Mouse (Mus musculus): ENCODE data around the gene Rpl7a. TPM values are rescaled to one million over a fixed set of nuclear protein-coding genes. Genes with fewer than 3 reads are reported as not detected.
A peak's percentile ranks its signal among the peaks of the same experiment; 100 is the strongest.

The Rpl7a gene
- polyA plus RNA-seq, 1 experiment from 2014 or later, result 721 TPM

DNA sequence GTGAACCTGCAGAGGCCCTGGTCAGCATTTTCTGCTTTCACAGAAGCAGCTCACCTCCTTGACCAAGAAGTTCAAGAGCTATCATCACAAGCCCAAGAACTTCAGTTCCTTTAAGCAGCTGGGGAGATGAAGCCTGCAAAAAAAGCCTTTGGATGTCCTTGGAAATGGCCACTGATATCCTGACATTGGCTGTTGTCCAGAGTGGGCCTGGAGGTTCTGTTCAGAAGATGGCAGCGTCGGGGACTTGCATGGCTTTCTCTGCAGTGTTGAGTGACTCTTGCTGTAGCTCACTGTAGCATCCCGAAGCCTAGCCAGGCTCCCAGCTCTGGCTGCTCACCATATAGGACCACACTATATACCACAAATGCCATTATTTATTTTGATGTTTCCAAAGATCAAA lies 9.1 kb downstream of the Rpl7a start:
- H3K9me3 ChIP-seq, result no peaks in the 10 kb centered on the region
- H3K4me3 ChIP-seq, result no peak overlapping the region
- 90% methylated on average over 3 of the region's 3 CpGs for WGBS
- DNase-seq (ENCODE audit: low spot score), result no peak
- no peaks in the 10 kb centered on the region for H3K27me3 ChIP-seq (replicated peaks; ENCODE audit: low read depth, poor library complexity, severe bottlenecking)
- H3K27ac ChIP-seq (replicated peaks), result no peak overlapping the region
- peaks cover 32% of the 10 kb centered on the region for H3K4me1 ChIP-seq
- H3K36me3 ChIP-seq (replicated peaks), result peaks cover 76% of the 10 kb centered on the region

DNA sequence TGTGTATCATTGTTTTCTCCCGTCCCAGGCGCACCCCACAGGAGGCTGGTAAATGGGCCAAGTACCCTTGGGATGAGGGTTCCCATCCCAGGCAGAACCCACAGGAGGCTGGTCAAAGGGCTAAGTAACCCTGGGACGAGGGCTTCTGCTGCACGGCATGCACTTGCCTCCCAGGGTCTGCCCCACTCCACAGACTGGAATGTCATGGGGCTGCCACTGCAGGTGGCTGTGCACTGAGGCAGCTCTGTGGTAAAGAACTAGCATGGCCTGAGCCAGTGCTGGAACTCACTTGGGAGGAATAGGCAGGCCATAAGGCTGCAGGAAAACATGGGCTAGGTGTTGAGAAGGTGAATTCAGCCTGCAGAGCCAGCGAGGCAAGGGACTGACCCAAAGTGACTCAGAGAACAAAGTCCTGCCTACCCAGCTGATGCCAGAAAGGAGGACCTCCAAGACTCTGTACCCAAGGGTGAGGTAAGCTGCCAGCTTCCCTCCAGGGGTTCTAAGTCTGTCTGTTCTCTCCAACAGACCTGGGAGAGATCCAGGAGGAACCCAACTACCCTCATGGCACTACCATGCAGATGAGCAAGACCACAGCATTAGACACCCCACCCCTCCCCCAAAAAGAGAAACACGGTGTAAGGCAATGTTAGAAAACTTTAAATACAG lies 9.8 kb downstream of the Rpl7a start:
- WGBS, result 82% methylated on average over 6 of the region's 6 CpGs
- no peak overlapping the region for H3K27ac ChIP-seq (replicated peaks)
- peaks cover 82% of the 10 kb centered on the region for H3K36me3 ChIP-seq (replicated peaks)
- H3K4me3 ChIP-seq, result no peak overlapping the region
- no peaks in the 10 kb centered on the region for H3K27me3 ChIP-seq (replicated peaks; ENCODE audit: low read depth, poor library complexity, severe bottlenecking)
- H3K4me1 ChIP-seq, result peaks cover 27% of the 10 kb centered on the region
- no peak for DNase-seq (ENCODE audit: low spot score)
- no peaks in the 10 kb centered on the region for H3K9me3 ChIP-seq

DNA sequence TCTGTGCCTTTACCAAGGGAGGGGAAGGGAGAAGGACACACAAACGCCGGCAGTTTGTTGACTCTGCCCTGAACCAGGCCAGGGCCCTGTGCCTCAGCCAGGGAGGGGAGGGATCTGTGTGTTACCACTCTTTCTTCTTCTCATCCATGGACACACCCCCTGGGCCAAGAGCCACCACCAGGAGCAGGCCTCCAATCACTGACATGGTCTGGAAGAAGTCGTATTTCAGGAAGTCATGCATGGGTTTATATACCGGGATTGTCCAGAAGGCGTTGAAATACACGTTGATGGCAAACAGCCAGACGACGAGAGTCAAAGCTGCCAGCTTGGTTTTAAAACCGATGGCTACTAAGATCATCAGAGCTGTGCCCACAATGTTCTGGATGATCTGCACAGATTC lies 11.2 kb downstream of the Rpl7a start:
- Histone ChIP-seq H3K27ac (replicated peaks) (no peak overlapping the region), H3K27me3 (replicated peaks; ENCODE audit: low read depth, poor library complexity, severe bottlenecking) (no peaks in the 10 kb centered on the region), H3K9me3 (no peaks in the 10 kb centered on the region), H3K36me3 (replicated peaks) (peaks cover 97% of the 10 kb centered on the region), H3K4me1 (peaks cover 13% of the 10 kb centered on the region), H3K4me3 (no peak overlapping the region)
- 84% methylated on average over 9 of the region's 9 CpGs for WGBS
- DNase-seq (ENCODE audit: low spot score), result no peak

DNA sequence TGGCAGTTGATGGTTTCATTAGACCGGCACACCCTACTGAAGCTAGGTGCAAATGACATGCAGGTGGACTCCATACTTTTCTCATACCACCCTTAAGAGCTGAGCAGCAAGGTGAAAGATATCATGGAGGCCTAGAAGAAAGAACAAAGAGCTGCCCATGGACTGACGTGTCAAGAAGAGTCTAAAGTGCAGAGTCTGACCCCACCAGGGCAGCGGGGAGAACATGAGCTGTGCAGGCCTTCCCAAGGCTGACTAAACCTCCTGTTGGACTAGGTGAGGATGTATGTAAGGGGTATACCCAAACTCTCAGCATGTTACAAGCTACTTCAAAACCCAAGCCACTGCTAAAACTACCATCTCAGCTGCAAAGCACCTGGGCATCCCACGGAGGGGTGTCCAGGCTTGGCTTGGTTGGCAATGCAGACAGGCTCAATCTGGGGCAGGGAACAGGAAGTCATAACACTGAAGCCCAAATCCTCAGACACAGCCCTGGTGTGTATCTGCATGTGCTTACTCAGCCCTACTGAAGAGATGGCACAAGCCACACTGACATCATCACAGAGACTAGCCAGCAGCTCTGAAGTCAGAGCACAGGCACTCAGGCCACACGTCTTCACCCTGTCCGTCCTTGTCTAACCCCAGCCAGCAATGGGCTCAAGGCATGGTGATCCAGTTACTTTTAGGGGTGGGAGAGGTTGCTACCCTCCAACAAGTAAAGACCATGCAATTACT lies 17.3 kb downstream of the Rpl7a start:
- 93% methylated on average over 6 of the region's 6 CpGs for WGBS

DNA sequence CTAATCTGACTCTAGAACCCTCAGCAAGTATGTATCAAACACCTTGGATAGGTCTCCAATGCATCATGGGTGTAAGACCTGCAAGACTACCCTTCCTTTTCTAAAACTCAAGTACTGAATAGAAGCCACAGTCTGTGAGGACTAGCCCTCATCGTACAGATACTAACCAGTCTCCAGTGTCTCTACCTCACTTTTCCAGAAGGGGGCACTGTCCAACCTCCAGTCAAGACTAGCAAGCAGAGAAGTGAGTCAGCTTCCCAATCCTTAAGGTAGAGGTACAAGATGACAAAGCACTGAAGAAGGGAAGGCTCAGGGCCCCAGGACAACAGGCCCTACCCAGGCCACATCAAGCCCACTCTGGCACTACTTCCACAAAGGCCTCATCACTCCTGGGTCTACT lies 19.8 kb downstream of the Rpl7a start:
- Histone ChIP-seq H3K9me3 (no peaks in the 10 kb centered on the region), H3K4me1 (peaks cover 31% of the 10 kb centered on the region), H3K36me3 (replicated peaks) (peaks cover 64% of the 10 kb centered on the region), H3K27ac (replicated peaks) (no peak overlapping the region), H3K4me3 (peak overlapping the region; percentile 14; the same call in 1 of the 2 replicates), H3K27me3 (replicated peaks; ENCODE audit: low read depth, poor library complexity, severe bottlenecking) (no peaks in the 10 kb centered on the region)
- DNase-seq (ENCODE audit: low spot score), result peak; percentile 56
- WGBS, result 45% methylated on average over 1 of the region's 1 CpGs

More for the DNA sequence above, 17.3 kb downstream of the Rpl7a start:
- no peak for DNase-seq (ENCODE audit: low spot score)
- peaks cover 21% of the 10 kb centered on the region for H3K4me1 ChIP-seq
- no peak overlapping the region for H3K27ac ChIP-seq (replicated peaks)
- peaks cover 89% of the 10 kb centered on the region for H3K36me3 ChIP-seq (replicated peaks)
- no peaks in the 10 kb centered on the region for H3K9me3 ChIP-seq
- no peaks in the 10 kb centered on the region for H3K27me3 ChIP-seq (replicated peaks; ENCODE audit: low read depth, poor library complexity, severe bottlenecking)
- no peak overlapping the region for H3K4me3 ChIP-seq

DNA sequence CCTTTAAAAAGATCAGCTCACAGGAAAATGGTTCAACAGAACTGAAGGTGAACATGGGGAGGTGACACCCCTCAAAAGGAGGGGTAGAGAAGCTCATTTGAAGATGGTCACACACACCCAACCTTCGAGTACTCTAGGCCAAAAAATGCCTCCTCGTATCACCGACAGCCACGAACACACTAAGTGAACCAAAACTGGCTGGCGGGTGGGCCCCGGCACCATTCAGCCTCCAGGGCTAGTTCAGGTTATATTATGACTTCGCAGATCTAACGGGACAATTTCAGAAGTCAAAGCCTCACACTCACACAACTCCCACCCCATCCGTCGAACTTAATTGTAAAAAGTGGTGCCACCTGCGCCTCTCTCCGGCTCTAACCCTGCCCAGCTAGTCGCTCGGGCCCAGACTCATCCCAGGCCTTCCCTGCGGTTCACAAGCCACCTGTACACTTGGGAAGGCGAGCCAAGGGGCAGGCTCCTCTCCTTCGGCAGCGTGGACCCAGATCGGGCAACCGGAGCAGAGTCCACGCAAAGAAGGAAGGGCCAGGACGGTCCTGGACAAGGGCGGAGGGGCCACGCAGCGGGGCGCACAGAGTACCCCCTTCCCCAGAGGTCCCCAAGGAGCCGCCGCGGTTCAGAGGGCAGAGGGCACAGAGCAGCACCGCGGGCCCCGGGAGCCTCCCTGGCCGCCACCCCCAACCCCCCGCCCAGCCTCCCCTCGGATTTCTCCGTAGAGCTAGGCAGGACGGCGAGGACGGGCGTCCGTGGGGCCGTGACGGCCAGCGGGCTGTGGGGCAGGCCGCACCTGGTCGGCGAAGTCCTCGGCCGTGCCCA lies 22.1 kb downstream of the Rpl7a start:
- WGBS, result 3% methylated on average over 49 of the region's 49 CpGs
- H3K27ac ChIP-seq (replicated peaks), result peak overlapping the region; percentile 98
- peaks cover 31% of the 10 kb centered on the region for H3K4me1 ChIP-seq
- H3K9me3 ChIP-seq, result no peaks in the 10 kb centered on the region
- H3K27me3 ChIP-seq (replicated peaks; ENCODE audit: low read depth, poor library complexity, severe bottlenecking), result no peaks in the 10 kb centered on the region
- H3K36me3 ChIP-seq (replicated peaks), result peaks cover 41% of the 10 kb centered on the region
- peak overlapping the region; percentile 99 for H3K4me3 ChIP-seq
- no peak for DNase-seq (ENCODE audit: low spot score)

DNA sequence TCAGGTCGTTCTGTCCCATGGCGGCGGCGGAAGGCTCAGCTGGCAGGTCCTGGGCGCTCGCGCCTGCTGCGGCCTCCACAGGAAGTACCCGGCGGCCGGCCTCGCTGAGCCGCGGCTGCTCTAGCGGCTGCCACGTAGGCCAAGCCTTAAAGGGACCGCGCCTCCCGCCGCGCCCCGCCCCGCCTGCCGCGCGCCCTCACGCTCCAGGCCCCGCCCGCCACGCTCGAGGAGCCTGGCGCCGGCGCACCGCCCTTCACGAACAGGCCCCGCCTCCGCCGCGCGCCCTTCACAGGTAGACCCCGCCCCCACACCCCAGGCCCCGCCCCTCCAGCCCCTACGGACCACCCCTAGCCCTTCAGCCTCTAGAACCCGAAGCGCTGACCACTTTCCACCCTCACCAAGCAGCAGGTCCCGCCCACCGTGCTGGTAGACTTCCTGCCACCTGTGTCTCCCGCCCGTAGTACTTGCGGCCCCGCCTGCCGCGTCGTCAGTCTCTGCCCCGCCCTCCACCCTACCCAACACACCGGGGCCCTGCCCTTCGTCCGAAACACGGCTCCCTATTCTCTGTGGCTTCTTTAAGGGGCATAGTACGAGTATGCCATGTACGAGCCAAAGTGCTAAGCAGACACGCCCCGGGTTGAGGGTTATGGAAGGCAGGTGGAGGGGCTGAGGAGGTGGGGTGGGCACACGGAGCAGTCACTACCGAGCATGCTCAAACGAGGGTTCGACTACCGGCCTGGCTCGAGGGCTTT lies 22.9 kb downstream of the Rpl7a start, which contains the start of the genes Surf4 and Stkld1:
Gene Surf4, minus strand, starts transcription at position 625 of the 752 bp plus-strand sequence.
Gene Stkld1, plus strand, starts transcription at position 744 of the 752 bp plus-strand sequence.
- peaks cover 31% of the 10 kb centered on the region for H3K4me1 ChIP-seq
- no peaks in the 10 kb centered on the region for H3K9me3 ChIP-seq
- peaks cover 33% of the 10 kb centered on the region for H3K36me3 ChIP-seq (replicated peaks)
- H3K27me3 ChIP-seq (replicated peaks; ENCODE audit: low read depth, poor library complexity, severe bottlenecking), result no peaks in the 10 kb centered on the region
- peak within 1 kb of the TSS; percentile 99 for H3K4me3 ChIP-seq
- WGBS, result under 1% methylated on average over 70 of the region's 70 CpGs
- peak; percentile 98 for DNase-seq (ENCODE audit: low spot score)
- peak within 1 kb of the TSS; percentile 98 for H3K27ac ChIP-seq (replicated peaks)

DNA sequence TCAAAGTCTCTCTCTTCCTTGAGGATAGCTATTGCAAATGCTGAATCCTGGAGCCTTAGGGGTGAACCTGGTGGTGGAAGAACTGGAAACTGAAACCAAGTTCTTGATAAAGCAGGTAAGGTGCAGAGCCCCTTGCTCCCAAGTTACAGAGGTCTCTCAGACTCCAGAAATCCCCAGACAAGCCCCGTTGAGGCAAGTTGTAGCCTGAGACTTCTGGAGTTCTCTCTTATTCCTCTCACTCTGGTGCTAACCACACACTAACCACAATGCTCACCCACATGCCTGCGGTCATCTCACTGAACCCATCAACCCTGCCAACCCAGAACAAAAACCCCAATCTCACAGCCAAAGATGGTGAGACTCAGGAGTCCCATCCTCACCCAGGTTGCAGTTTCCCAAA lies 24.7 kb downstream of the Rpl7a start:
- no peak overlapping the region for H3K27ac ChIP-seq (replicated peaks)
- 90% methylated on average over 2 of the region's 2 CpGs for WGBS
- no peak overlapping the region for H3K4me3 ChIP-seq
- no peaks in the 10 kb centered on the region for H3K9me3 ChIP-seq
- peaks cover 31% of the 10 kb centered on the region for H3K4me1 ChIP-seq
- H3K27me3 ChIP-seq (replicated peaks; ENCODE audit: low read depth, poor library complexity, severe bottlenecking), result no peaks in the 10 kb centered on the region
- H3K36me3 ChIP-seq (replicated peaks), result peaks cover 15% of the 10 kb centered on the region
- no peak for DNase-seq (ENCODE audit: low spot score)

DNA sequence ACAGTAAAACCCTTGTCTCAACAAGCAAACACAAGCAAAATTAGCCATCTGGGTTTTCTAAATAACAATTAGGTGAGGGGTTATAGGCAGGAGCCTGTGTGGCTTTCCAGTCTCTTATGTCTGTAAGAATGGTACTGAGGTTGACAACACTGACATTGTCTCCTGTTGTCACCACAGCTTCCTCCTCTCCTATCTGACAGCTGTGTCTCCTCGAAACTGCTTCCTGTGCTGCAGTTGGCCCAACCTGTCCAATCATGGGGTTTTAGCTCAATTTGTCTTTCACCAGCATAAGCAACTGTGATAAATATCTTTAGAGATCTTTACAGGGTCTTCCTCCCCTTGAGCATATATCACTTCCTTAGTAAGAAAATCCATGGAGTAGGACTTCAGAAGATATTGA lies 25.9 kb downstream of the Rpl7a start:
- no peaks in the 10 kb centered on the region for H3K9me3 ChIP-seq
- no peak for DNase-seq (ENCODE audit: low spot score)
- no peak overlapping the region for H3K27ac ChIP-seq (replicated peaks)
- H3K4me1 ChIP-seq, result peaks cover 21% of the 10 kb centered on the region
- peaks cover 4% of the 10 kb centered on the region for H3K36me3 ChIP-seq (replicated peaks)
- no peak overlapping the region for H3K4me3 ChIP-seq
- H3K27me3 ChIP-seq (replicated peaks; ENCODE audit: low read depth, poor library complexity, severe bottlenecking), result no peaks in the 10 kb centered on the region
- 71% methylated on average over 1 of the region's 1 CpGs for WGBS

DNA sequence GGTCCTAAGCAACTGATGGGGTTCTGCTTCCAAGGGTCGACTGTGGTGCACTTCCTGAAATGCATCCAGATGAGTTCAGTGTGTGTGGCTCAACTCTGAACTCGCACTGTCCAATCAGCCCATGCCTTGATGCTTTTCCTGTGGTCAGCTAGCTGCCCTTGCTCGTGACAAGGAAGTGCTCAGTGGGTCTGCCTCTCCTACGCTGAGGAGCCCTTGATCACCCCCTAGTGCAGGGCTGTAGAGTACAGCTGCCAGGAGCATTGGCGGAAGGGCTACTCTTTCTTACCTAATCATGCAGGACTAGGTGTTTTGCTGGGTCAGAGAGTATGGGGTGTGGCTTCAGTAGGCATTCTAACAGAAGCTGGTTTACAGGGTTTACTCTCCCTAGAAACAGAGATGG lies 31.0 kb downstream of the Rpl7a start:
- no peak for DNase-seq (ENCODE audit: low spot score)
- WGBS, result 51% methylated on average over 5 of the region's 5 CpGs
- H3K36me3 ChIP-seq (replicated peaks), result peaks cover 2% of the 10 kb centered on the region; the same call in 1 of the 2 replicates

DNA sequence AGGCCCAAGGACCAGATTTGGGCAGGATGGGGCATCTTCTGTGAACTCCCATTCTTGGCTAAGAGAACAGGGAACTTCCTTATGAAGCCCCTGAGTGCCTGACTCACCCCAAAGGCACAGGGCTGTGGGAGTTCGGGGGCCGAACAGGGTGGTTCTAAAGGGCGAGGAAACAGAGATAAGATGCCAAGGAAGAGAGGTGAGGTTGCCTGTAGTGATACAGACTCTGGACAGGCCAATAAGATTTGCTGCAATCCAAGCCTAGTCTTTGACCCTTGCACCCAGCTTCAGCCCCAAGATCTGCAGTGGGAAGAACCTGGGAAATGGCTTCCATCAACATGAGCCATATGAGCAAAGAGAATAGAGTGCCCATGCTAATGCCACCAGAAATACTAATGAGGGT lies 32.7 kb downstream of the Rpl7a start:
- Histone ChIP-seq H3K4me1 (no peaks in the 10 kb centered on the region), H3K4me3 (no peak overlapping the region), H3K36me3 (replicated peaks) (peaks cover 16% of the 10 kb centered on the region; the same call in 1 of the 2 replicates), H3K27ac (replicated peaks) (no peak overlapping the region), H3K27me3 (replicated peaks; ENCODE audit: low read depth, poor library complexity, severe bottlenecking) (no peaks in the 10 kb centered on the region), H3K9me3 (no peaks in the 10 kb centered on the region)
- DNase-seq (ENCODE audit: low spot score), result no peak
- WGBS, result 82% methylated on average over 3 of the region's 3 CpGs

More for the DNA sequence above, 31.0 kb downstream of the Rpl7a start:
- no peaks in the 10 kb centered on the region for H3K27me3 ChIP-seq (replicated peaks; ENCODE audit: low read depth, poor library complexity, severe bottlenecking)
- H3K4me1 ChIP-seq, result no peaks in the 10 kb centered on the region
- H3K27ac ChIP-seq (replicated peaks), result no peak overlapping the region
- H3K9me3 ChIP-seq, result no peaks in the 10 kb centered on the region
- no peak overlapping the region for H3K4me3 ChIP-seq

DNA sequence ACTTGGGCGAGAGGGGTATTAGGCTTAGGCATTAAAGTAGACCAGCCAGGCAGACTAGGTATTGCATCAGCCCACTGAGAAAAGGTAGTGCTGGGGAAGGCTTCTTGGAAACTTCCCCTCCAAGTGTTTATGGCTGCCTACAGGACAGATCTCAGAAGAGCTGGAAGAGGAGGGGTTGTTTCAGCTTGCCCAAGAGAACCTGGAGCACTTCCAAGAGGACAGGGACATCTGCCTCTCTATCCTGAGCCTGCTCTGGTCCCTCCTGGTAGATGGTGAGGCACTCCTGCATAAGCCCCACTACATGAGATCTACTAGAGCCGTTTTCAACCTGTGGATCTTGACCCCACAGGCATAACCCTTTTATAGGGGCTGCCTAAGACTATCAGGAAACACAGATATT lies 39.8 kb downstream of the Rpl7a start:
- no peak overlapping the region for H3K4me3 ChIP-seq
- whole genome bisulfite sequencing, result 88% methylated on average over 2 of the region's 2 CpGs
- no peak for DNase-seq (ENCODE audit: low spot score)
- peaks cover 88% of the 10 kb centered on the region for H3K36me3 ChIP-seq (replicated peaks)
- no peaks in the 10 kb centered on the region for H3K27me3 ChIP-seq (replicated peaks; ENCODE audit: low read depth, poor library complexity, severe bottlenecking)
- H3K27ac ChIP-seq (replicated peaks), result no peak overlapping the region
- H3K4me1 ChIP-seq, result no peaks in the 10 kb centered on the region
- H3K9me3 ChIP-seq, result no peaks in the 10 kb centered on the region
